Mouse (Mus musculus) embryo, embryonic 10.5 days (tissue): Measurements from ENCODE around the gene Rangrf.
"Not testable (repeated sequence)": the region's sequence is repeated elsewhere in the genome, so short reads cannot be mapped to it uniquely, and the experiment has no call there.

Experiments used
- DNase-seq: peaks from one replicate; pipeline ENCODE4 v3.0.0-alpha.2; 2015; ENCODE audit warnings: low spot score

The Rangrf gene

GRCm38 (mm10) chr11:68979320-68979733 is 4.3 kb upstream of the Rangrf start:
- no peak for DNase-seq

- DNase-seq = no peak
These were observed 616 bp upstream of the Rangrf start for GRCm38 (mm10) chr11:68975601-68976000.

- DNase-seq = no peak
These were observed 930 bp downstream of the Rangrf start for GRCm38 (mm10) chr11:68974059-68974450.

- DNase-seq = peak; percentile 95
These were observed 1.5 kb downstream of the Rangrf start for GRCm38 (mm10) chr11:68973250-68974058.

GRCm38 (mm10) chr11:68970232-68970631 is 4.8 kb downstream of the Rangrf start:
- DNase-seq = no peak

- no peak for DNase-seq
These were observed 6.2 kb downstream of the Rangrf start for GRCm38 (mm10) chr11:68968752-68969151.

- peak; percentile 94 for DNase-seq
These were observed 7.4 kb downstream of the Rangrf start, which contains the start of gene Slc25a35 for GRCm38 (mm10) chr11:68967337-68968282. Slc25a35 (plus strand) TSS chr11:68968131.

- no peak for DNase-seq
These were observed 8.4 kb downstream of the Rangrf start for GRCm38 (mm10) chr11:68966554-68966953.

GRCm38 (mm10) chr11:68965845-68966244 is 9.1 kb downstream of the Rangrf start:
- peak; percentile 79 for DNase-seq

- no peak for DNase-seq
These were observed 9.9 kb downstream of the Rangrf start for GRCm38 (mm10) chr11:68965050-68965449.

GRCm38 (mm10) chr11:68963405-68963804 is 11.6 kb downstream of the Rangrf start:
- DNase-seq = no peak

GRCm38 (mm10) chr11:68962159-68962558 is 12.8 kb downstream of the Rangrf start:
- DNase-seq = not testable (repeated sequence)

GRCm38 (mm10) chr11:68961596-68961995 is 13.4 kb downstream of the Rangrf start:
- DNase-seq = no peak

- no peak for DNase-seq
These were observed 17.0 kb downstream of the Rangrf start for GRCm38 (mm10) chr11:68957971-68958370.

GRCm38 (mm10) chr11:68957308-68957707 is 17.7 kb downstream of the Rangrf start, which contains the start of gene Arhgef15:
Arhgef15 (minus strand) TSS chr11:68957480.
- no peak for DNase-seq

GRCm38 (mm10) chr11:68956697-68957096 is 18.3 kb downstream of the Rangrf start:
- DNase-seq = no peak

GRCm38 (mm10) chr11:68956107-68956506 is 18.9 kb downstream of the Rangrf start:
- DNase-seq = no peak

GRCm38 (mm10) chr11:68955473-68955872 is 19.5 kb downstream of the Rangrf start:
- no peak for DNase-seq

GRCm38 (mm10) chr11:68954408-68954807 is 20.6 kb downstream of the Rangrf start:
- no peak for DNase-seq

GRCm38 (mm10) chr11:68953903-68954302 is 21.1 kb downstream of the Rangrf start:
- peak; percentile 34 for DNase-seq

- DNase-seq = peak; percentile 30
These were observed 27.4 kb downstream of the Rangrf start for GRCm38 (mm10) chr11:68947542-68947993.

- no peak for DNase-seq
These were observed 28.1 kb downstream of the Rangrf start for GRCm38 (mm10) chr11:68946806-68947440.
